Mouse (Mus musculus) G1E (cell line): ENCODE measurements at regions not wholly inside any gene's neighbourhood (a gene's known extent, or its start where the extent isn't known, plus 50 kb on each side); places are given as distances from the start of the nearest gene placed in this dataset.
"Not testable (repeated sequence)": the region's sequence is repeated elsewhere in the genome, so short reads cannot be mapped to it uniquely, and the experiment has no call there.

Source experiments
- ATAC-seq: 2 replicates; pipeline ENCODE4 v1.8.0; 2016; ENCODE audit warnings: mild to moderate bottlenecking; ENCODE audit not compliant: insufficient number of reproducible peaks, poor library complexity, low FRiP score, severe bottlenecking; ENCODE audit errors: extremely low read depth
- DNase-seq: peaks from one replicate; pipeline ENCODE4 v3.0.0; 2012; ENCODE audit warnings: low spot score
- H3K27me3 ChIP-seq: 2 replicates; pipeline ENCODE4 v1.6.1; 2012; ENCODE audit warnings: mild to moderate bottlenecking, low read length, inconsistent platforms; ENCODE audit not compliant: insufficient read depth
- H3K36me3 ChIP-seq: replicated peaks from 2 replicates; pipeline ENCODE3; 2012; ENCODE audit warnings: mild to moderate bottlenecking, inconsistent platforms
- H3K4me1 ChIP-seq: 2 replicates; pipeline ENCODE4 v1.6.1; 2012; ENCODE audit warnings: low read depth, low read length, inconsistent platforms, mixed read lengths; ENCODE audit not compliant: insufficient read depth
- H3K4me3 ChIP-seq: 2 replicates; pipeline ENCODE4 v1.5.1; 2012; ENCODE audit warnings: low read depth, mild to moderate bottlenecking, inconsistent platforms, low read length, moderate library complexity, mixed read lengths
- H3K9me3 ChIP-seq: replicated peaks from 2 replicates; pipeline ENCODE4 v1.6.1; 2012; ENCODE audit warnings: inconsistent platforms
- CTCF ChIP-seq: IDR thresholded peaks from 2 replicates; pipeline ENCODE4 v1.5.1; 2012; ENCODE audit warnings: low read depth, low read length, inconsistent platforms, mixed read lengths
- GATA1 ChIP-seq: IDR thresholded peaks from 2 replicates; pipeline ENCODE4 v1.6.1; 2012; ENCODE audit warnings: borderline replicate concordance, low read length, inconsistent platforms, mixed read lengths
- GATA2 ChIP-seq: IDR thresholded peaks from 2 replicates; pipeline ENCODE4 v1.6.1; 2012; ENCODE audit warnings: low read depth, low read length, inconsistent platforms, borderline replicate concordance
- POLR2AphosphoS5 ChIP-seq: IDR thresholded peaks from 2 replicates; pipeline ENCODE4 v1.6.1; 2012; ENCODE audit warnings: low read depth, low read length, inconsistent platforms; ENCODE audit not compliant: insufficient replicate concordance
- TAL1 ChIP-seq: conservative IDR thresholded peaks from 2 replicates; pipeline ENCODE4 v1.6.1; 2012; ENCODE audit warnings: low read depth, low read length, inconsistent platforms, mixed read lengths

GRCm38 (mm10) chr3:50634457-50635075 is 191.2 kb upstream of the Slc7a11 start:
- H3K4me3 ChIP-seq = no peak overlapping the region
- ATAC-seq (no peak), DNase-seq (no peak)
- no peaks in the 10 kb centered on the region for H3K4me1 ChIP-seq
- H3K27me3 ChIP-seq = no peaks in the 10 kb centered on the region
- no peaks in the 10 kb centered on the region for H3K9me3 ChIP-seq
- TF ChIP-seq GATA1 (no peak), TAL1 (no peak)
- no peaks in the 10 kb centered on the region for H3K36me3 ChIP-seq

DNA sequence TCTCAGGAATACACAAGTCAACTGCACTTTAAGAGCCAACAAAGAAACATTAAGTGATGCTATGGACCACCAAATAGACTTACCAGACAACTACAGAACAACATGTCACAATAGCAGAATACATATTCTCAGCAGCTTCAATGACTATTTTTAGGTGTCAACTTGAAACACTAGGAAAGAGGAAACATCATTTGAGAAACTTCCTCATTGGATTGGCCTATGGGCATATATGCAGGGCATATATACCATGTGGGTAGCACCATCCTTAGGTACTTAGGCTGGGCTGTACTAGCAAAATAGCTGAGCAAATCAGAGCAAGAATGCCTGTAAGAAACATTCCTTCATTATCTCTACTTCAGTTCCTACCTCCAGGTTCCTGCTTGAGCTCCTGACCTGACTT is 187.9 kb upstream of the Slc7a11 start:
- Histone ChIP-seq H3K27me3 (no peaks in the 10 kb centered on the region), H3K36me3 (no peaks in the 10 kb centered on the region), H3K9me3 (no peaks in the 10 kb centered on the region), H3K4me1 (no peaks in the 10 kb centered on the region), H3K4me3 (no peak overlapping the region)
- no peak for DNase-seq
- TF ChIP-seq GATA2 (no peak), TAL1 (no peak), POLR2AphosphoS5 (no peak), GATA1 (no peak), CTCF (no peak)
- ATAC-seq = no peak

- DNase-seq = no peak
- Histone ChIP-seq H3K36me3 (no peaks in the 10 kb centered on the region), H3K4me1 (no peaks in the 10 kb centered on the region), H3K4me3 (no peak overlapping the region), H3K9me3 (no peaks in the 10 kb centered on the region), H3K27me3 (no peaks in the 10 kb centered on the region)
- TF ChIP-seq CTCF (no peak), POLR2AphosphoS5 (no peak), GATA2 (no peak), TAL1 (no peak), GATA1 (no peak)
- ATAC-seq = peak; percentile 22; the same call in 1 of the 2 replicates
These were observed 184.8 kb upstream of the Slc7a11 start for GRCm38 (mm10) chr3:50628092-50628696.

- H3K36me3 ChIP-seq, H3K4me1 ChIP-seq, ATAC-seq, H3K9me3 ChIP-seq, DNase-seq, H3K4me3 ChIP-seq, H3K27me3 ChIP-seq: not testable (repeated sequence)
These were observed 177.8 kb upstream of the Slc7a11 start for GRCm38 (mm10) chr3:50621176-50621575.

- ATAC-seq (no peak), DNase-seq (no peak)
- no peak for TF ChIP-seq CTCF
- H3K36me3 ChIP-seq = no peaks in the 10 kb centered on the region
- H3K27me3 ChIP-seq = no peaks in the 10 kb centered on the region
- no peaks in the 10 kb centered on the region for H3K4me1 ChIP-seq
- H3K9me3 ChIP-seq = no peaks in the 10 kb centered on the region
- no peak overlapping the region for H3K4me3 ChIP-seq
These were observed 175.6 kb upstream of the Slc7a11 start for GRCm38 (mm10) chr3:50619061-50619460.

DNA sequence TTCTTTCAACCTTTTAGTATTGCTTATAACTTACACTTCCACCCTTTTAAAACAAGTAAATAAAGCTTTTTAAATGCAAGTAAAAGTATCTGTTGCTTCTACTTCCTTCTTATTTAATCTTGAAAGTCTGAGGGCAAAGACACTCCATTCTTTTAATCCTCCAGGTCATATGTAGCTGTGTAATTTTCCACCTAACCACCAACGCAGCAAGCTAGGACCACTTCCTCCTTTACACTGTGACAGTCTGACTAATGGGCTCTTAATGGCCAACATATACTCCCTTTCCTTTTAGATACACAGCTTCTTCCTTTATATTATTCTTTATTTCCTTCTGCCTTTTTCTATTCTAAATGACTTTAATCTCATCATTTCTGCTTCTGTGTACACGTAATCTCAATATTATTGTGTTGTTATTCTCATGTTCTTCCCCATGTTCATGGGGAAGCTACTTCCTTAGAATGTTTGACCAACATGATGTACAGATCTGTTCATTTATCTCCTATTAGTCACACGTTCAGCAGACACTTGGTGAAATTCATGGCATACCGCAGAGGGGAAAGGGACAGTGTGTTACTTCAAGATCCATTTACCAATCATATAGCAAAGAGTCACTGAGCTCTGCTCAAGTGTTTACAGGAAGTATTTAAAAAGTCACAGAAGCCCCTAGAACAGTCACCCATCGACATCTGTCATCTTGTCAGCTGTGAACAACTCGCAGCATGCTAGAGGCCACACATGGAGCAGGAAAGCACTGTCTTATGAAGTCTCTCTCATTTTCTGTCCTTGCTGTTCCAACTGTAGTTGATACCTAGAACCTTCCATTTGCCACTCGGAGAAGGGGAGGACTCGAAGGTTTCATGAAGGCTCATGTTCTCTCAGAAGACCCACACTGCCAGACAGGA is 172.2 kb upstream of the Slc7a11 start:
- H3K4me3 ChIP-seq = no peak overlapping the region
- TF ChIP-seq GATA2 (no peak), GATA1 (no peak), CTCF (no peak), POLR2AphosphoS5 (no peak), TAL1 (no peak)
- no peak for DNase-seq
- no peaks in the 10 kb centered on the region for H3K36me3 ChIP-seq
- H3K9me3 ChIP-seq = no peaks in the 10 kb centered on the region
- ATAC-seq = no peak
- no peaks in the 10 kb centered on the region for H3K4me1 ChIP-seq
- no peaks in the 10 kb centered on the region for H3K27me3 ChIP-seq
